Mouse (Mus musculus) hindbrain, embryonic 10.5 days (tissue): ENCODE measurements around the gene Pgm2l1. TPM values are rescaled to one million over a fixed set of nuclear protein-coding genes. Genes with fewer than 3 reads are reported as not detected.

Experiments used
- DNase-seq: peaks from one replicate; pipeline ENCODE4 v3.0.0-alpha.2; 2017; ENCODE audit warnings: low spot score
- H3K27ac ChIP-seq: fragments of 300-500 bp; sonication (generic); 2 replicates; pipeline ENCODE4 v1.5.1; 2016; ENCODE audit warnings: mild to moderate bottlenecking, moderate library complexity
- H3K27me3 ChIP-seq: fragments of 300-500 bp; sonication (generic); 2 replicates; pipeline ENCODE4 v1.6.1; 2016; ENCODE audit warnings: mild to moderate bottlenecking; ENCODE audit not compliant: poor library complexity, insufficient read depth, severe bottlenecking
- H3K36me3 ChIP-seq: fragments of 300-500 bp; sonication (generic); 2 replicates; pipeline ENCODE4 v1.6.1; 2016; ENCODE audit warnings: mild to moderate bottlenecking, moderate library complexity
- H3K4me1 ChIP-seq: fragments of 300-500 bp; sonication (generic); replicated peaks from 2 replicates; pipeline ENCODE4 v1.6.1; 2016; ENCODE audit warnings: mild to moderate bottlenecking
- H3K4me3 ChIP-seq: fragments of 300-500 bp; sonication (generic); 2 replicates; pipeline ENCODE4 v1.5.1; 2016; ENCODE audit warnings: mild to moderate bottlenecking, moderate library complexity
- H3K9me3 ChIP-seq: fragments of 300-500 bp; sonication (generic); 2 replicates; pipeline ENCODE4 v1.6.1; 2016; ENCODE audit warnings: mild to moderate bottlenecking, moderate library complexity
- WGBS: fragments of 180-500 bp; shearing (Covaris S2); methylation state at CpG from one replicate; pipeline ENCODE4 v1.1.7; 2016; 5-methylcytosine and 5-hydroxymethylcytosine counted together
- polyA plus RNA-seq: library from polyadenylated mRNA; unstranded; fragments of >200 nt; fragmentation: Nextera tagmentation; extraction: Ambion mirVana; gene quantifications from 2 replicates; pipeline ENCODE4 v1.2.1, GENCODE M21; 2016

Gene Pgm2l1
- 4.9 and 5.1 TPM in 2 replicates for polyA plus RNA-seq

DNA sequence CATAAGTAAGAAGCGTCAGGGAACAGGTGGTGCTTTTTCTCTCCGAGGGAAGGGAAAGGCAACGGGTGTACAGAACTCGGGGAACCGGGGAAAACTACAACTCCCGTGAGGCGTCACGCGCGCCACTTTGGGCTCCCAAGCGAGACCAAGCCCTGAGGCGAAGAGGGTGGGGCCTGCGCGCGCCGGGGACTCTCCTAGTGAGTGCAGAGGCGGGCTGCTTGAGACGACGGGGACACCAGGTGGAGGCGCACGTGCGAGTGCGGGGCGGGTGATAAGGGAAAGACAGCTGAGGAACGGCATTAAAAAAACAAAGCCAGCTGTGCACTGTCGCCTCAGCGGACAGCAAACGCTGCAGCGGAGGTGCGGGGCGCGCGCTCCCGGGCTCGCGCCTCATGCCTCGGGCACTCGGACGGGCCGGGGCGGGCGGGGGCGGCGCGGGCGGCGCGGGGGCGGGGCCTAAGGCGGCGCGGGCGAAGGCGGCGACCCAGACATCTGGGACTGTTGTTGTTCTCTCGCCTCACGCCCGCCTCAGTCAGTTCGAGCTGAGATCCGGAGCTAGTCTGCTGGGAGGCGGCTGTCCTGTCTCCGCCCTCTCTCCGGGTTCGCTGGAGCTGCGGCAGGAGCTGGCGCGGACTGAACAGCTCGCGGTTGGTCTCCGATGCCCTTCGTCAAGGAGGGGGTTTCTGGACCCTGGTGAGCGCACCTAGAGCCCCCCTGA, at the start of gene Pgm2l1:
Pgm2l1 (plus strand) TSS at position 237 of the 718 bp plus-strand sequence.
- Histone ChIP-seq H3K4me1 (peaks cover 19% of the 10 kb centered on the region), H3K27me3 (peaks cover 3% of the 10 kb centered on the region), H3K36me3 (no peaks in the 10 kb centered on the region), H3K4me3 (peak within 1 kb of the TSS; percentile 90), H3K27ac (peak within 1 kb of the TSS; percentile 91), H3K9me3 (no peaks in the 10 kb centered on the region)
- 1% methylated on average over 72 of the region's 72 CpGs for WGBS
- DNase-seq: peak; percentile 95

DNA sequence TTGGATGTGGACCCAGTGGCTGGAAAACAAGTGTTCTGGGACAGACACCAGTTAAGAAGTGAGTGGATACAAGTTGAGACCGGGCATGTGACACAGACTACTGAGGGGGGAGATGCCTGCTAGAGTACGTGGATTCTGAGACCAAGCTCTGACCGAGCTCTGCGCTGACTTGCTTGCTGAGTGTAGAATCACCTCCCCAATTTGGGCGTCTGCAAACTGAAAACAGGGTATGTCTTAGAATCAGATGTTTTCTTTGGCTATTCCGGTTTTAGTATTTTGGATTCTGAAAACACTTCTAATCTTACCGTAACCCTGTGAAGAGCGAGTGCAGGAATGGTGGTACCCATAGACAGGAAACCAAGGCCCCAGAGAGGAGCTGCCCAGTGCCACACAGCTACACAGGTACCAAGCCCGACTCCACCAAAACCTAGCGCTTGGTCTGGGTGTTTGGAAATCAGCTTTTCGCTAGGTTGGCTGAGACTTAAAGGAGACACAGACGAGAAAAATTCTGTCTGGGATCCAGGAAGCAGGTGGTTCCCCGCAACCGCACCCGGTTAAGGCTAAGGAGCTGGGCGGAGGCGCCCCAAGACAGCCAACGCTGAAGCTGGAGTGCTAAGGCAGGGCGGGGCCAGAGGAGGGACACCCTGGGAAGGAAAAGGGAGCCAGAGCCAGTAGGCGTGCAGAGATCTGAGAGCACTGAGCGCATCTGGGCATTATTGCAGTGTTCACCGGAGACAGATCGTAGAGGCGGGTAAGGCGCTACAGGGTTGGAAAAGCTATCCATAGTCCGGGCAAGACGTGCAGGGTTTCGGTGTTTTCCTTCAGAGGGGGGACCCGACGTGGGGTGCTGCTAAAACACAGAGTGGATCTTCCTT, 48.9 kb upstream of the Pgm2l1 start:
- Histone ChIP-seq H3K4me3 (peak overlapping the region; percentile 52), H3K27me3 (peaks cover 74% of the 10 kb centered on the region), H3K36me3 (no peaks in the 10 kb centered on the region), H3K9me3 (no peaks in the 10 kb centered on the region), H3K27ac (no peak overlapping the region), H3K4me1 (peaks cover 13% of the 10 kb centered on the region)
- WGBS: 9% methylated on average over 30 of the region's 30 CpGs
- peak; percentile 53 for DNase-seq

DNA sequence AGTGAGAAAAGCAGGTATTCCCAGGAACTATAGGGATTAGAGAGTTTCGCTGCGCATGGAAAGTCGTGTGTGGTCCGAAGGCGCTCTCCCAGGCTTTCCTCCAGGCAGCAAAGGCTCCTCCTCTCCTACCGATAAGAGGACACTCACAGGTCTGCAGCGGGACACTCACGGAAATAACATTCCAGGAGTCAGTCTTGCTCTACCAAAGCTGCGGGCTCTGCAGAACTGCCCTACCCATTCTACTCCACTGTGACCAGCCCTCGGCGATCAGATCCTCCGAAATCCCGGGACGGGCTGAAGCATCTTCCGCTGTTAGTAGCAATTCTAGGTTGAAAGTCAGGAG, 48.3 kb upstream of the Pgm2l1 start:
- H3K9me3 ChIP-seq: no peaks in the 10 kb centered on the region
- H3K27me3 ChIP-seq: peaks cover 71% of the 10 kb centered on the region
- peak; percentile 45 for DNase-seq
- no peaks in the 10 kb centered on the region for H3K36me3 ChIP-seq
- H3K4me3 ChIP-seq: peak overlapping the region; percentile 52
- no peak overlapping the region for H3K27ac ChIP-seq
- 3% methylated on average over 15 of the region's 15 CpGs for WGBS
- H3K4me1 ChIP-seq: peaks cover 13% of the 10 kb centered on the region

DNA sequence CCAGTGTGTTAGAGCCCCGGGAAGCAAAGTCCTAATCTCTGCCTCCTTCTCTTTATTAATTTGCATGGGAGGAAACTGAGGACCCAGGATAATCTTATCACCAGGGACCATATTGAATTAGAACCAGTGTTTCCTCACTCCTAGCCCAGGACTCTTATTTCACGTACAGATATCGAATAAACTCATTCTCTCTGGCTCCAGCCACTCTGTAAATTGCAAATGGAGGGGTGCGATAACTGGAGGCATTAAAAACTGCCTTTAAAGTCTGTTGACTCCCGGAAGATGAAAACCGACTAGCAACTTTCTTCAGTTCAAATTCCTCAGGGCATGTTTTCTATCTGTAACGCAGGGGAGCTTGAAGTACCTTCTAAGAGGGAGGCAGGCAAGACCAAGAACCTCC, 47.8 kb upstream of the Pgm2l1 start:
- Histone ChIP-seq H3K27ac (no peak overlapping the region), H3K4me1 (peaks cover 13% of the 10 kb centered on the region), H3K4me3 (peak overlapping the region; percentile 52), H3K9me3 (no peaks in the 10 kb centered on the region), H3K36me3 (no peaks in the 10 kb centered on the region), H3K27me3 (peaks cover 71% of the 10 kb centered on the region)
- 71% methylated on average over 7 of the region's 7 CpGs for WGBS
- no peak for DNase-seq

DNA sequence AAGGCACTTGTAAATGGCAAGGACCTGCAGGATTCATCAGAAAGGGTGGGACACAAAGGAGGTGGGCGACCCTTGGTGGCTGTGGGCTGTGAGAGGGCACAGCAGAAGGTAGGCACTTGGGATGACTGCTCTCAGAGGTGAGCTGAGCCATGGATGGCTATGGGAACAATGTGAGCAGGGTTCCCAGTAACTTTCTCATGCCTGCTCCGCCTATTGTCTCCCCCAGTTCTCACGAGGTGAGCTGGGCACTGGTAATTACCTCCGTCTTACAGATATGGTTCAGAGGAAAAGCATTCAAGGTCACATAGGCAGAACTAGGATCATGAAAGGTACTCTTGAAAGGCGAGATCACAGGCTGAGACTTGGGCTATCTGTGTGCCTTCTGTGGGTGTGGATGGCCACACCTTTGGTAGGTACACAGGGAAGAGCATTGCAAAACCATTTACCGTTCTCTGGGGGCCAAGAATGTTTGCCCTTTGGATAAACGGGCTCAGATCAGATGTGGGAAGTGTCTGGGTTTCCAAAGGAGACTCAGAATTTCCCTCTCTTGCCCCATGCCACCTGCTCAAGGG, 47.3 kb upstream of the Pgm2l1 start:
- no peak for DNase-seq
- Histone ChIP-seq H3K4me3 (no peak overlapping the region), H3K27me3 (peaks cover 71% of the 10 kb centered on the region), H3K4me1 (peaks cover 13% of the 10 kb centered on the region), H3K27ac (no peak overlapping the region), H3K36me3 (no peaks in the 10 kb centered on the region), H3K9me3 (no peaks in the 10 kb centered on the region)
- 75% methylated on average over 7 of the region's 7 CpGs for WGBS

DNA sequence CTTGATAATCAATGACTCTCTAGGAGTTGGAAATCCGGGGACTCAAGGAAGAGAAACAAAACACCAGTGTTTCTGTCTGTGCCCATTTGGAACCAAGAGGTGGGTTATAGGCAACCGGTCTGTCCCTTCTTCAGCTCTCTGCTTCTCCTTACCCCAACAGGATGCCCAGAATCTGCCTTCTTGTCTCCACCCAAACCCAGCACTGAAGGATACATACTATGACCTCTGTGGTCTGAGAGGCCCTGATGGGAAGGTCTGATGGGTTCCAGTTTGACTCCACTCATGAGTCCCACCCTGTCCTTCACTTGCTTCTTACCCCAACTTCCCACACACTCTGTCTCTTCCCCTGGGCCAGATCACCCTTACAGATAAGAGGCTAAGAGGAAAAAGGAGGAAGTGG, 46.0 kb upstream of the Pgm2l1 start:
- 78% methylated on average over 2 of the region's 2 CpGs for WGBS
- no peaks in the 10 kb centered on the region for H3K9me3 ChIP-seq
- no peak overlapping the region for H3K4me3 ChIP-seq
- peaks cover 13% of the 10 kb centered on the region for H3K4me1 ChIP-seq
- H3K27me3 ChIP-seq: peaks cover 61% of the 10 kb centered on the region
- H3K27ac ChIP-seq: no peak overlapping the region
- no peak for DNase-seq
- H3K36me3 ChIP-seq: no peaks in the 10 kb centered on the region

DNA sequence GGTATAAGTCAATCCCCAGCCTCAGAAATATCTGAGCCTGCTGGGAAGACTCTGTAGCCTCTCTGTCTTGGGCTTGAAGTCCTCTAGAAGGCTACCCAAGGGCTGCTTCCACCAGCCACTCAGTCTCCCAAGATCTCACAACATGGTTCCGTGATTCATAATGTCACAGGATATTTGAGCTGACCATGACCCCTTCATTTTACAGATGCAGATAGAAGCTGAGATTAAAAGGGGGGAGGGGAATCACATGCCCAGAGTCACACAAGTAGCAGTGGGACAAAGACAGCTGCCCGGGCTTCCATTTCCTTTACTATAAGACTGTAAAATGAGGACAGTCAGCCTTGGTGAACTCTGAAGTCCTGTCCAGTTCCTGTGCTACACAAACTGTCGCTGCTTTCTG, 45.6 kb upstream of the Pgm2l1 start:
- Histone ChIP-seq H3K4me3 (no peak overlapping the region), H3K36me3 (no peaks in the 10 kb centered on the region), H3K9me3 (no peaks in the 10 kb centered on the region), H3K27me3 (peaks cover 56% of the 10 kb centered on the region), H3K27ac (no peak overlapping the region), H3K4me1 (peaks cover 13% of the 10 kb centered on the region)
- DNase-seq: no peak
- WGBS: 81% methylated on average over 3 of the region's 3 CpGs

DNA sequence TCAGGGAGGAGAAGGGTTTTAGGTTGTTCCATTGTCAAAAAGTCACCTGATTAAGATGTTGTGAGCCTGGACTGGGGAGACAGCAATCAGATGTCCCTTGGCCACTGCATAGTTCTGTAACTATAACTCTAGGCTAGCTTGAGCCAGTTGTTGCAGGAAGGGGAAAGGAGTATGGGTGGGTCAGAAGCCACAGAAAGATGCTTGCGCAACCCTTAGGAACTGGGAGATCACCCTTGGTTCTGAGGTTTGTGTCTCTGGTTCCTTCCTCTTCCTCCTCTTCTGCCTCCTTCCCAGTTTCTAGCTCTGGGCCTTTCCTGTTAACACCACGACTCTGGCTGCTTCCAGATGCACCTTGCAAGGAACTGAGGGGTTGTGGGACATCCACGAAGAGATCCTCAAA, 44.8 kb upstream of the Pgm2l1 start:
- H3K27ac ChIP-seq: no peak overlapping the region
- no peak for DNase-seq
- H3K4me1 ChIP-seq: peaks cover 13% of the 10 kb centered on the region
- H3K9me3 ChIP-seq: no peaks in the 10 kb centered on the region
- peaks cover 51% of the 10 kb centered on the region for H3K27me3 ChIP-seq
- H3K4me3 ChIP-seq: no peak overlapping the region
- no peaks in the 10 kb centered on the region for H3K36me3 ChIP-seq
- 81% methylated on average over 3 of the region's 3 CpGs for WGBS

DNA sequence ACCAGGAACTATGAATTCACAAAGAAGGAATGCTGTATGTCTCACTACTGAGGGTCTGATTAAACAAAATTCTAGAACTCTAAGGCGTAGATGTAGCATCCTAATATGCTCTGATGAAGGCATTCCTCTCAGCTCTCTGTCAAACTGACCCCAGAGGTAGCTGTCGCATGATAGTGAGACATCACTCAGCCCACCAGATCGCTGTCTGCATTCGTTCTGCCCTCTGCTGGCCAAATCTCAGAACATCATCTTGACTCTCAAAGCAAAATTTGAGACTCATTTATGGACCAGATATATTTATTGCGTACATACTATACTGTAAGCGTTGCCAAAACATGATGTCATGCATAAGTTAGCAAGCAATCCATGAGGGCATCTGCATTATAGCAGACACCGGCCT, 39.6 kb upstream of the Pgm2l1 start:
- Histone ChIP-seq H3K9me3 (no peaks in the 10 kb centered on the region), H3K27me3 (0 out of 2 replicates have a peak, but pooled peaks cover 3% of the 10 kb centered on the region), H3K27ac (no peak overlapping the region), H3K4me3 (no peak overlapping the region), H3K36me3 (no peaks in the 10 kb centered on the region), H3K4me1 (no peaks in the 10 kb centered on the region)
- WGBS: 29% methylated on average over 7 of the region's 7 CpGs
- peak; percentile 50 for DNase-seq

DNA sequence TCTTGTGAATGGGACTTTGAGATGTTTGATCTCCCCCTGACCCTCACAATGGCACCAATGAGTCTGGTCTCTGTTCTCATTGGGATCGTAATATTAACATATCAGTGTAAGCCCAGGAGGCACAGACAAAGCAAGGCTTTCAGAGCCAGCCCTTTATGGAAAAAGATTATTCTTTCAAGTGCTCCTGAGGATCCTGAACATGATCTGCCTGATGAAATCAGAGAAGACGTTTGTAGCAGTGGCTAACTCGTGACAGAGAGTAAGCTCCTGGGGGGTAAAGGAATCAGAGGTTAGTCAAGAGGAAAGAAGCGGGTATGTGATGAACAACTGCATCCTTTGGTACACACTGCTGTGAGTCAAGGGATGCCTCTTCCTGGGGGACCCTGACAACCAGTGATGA, 37.0 kb upstream of the Pgm2l1 start:
- no peak overlapping the region for H3K4me3 ChIP-seq
- 46% methylated on average over 4 of the region's 4 CpGs for WGBS
- 0 out of 2 replicates have a peak, but pooled peaks cover 3% of the 10 kb centered on the region for H3K27me3 ChIP-seq
- H3K9me3 ChIP-seq: no peaks in the 10 kb centered on the region
- H3K27ac ChIP-seq: no peak overlapping the region
- no peak for DNase-seq
- H3K36me3 ChIP-seq: no peaks in the 10 kb centered on the region
- no peaks in the 10 kb centered on the region for H3K4me1 ChIP-seq

DNA sequence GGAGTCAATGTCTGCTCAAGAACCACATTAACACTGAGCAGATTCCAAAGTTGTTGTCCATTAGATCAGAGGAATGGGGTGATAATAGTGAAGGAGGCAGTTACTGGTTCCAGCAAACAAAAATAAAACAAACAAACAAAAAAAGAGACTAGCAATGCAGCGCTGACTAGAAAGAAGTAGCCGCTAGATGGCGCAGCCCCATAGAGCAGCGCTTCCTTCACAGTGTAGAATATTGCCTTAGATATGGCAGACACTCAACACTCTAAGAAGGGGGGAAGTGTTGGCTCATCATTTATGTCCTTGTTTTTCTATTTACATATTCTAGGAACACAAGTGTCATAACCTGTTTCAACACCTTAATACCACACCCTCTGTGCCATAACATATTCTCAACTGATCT, 36.4 kb upstream of the Pgm2l1 start:
- H3K4me1 ChIP-seq: no peaks in the 10 kb centered on the region
- H3K27ac ChIP-seq: no peak overlapping the region
- H3K4me3 ChIP-seq: no peak overlapping the region
- peak; percentile 48 for DNase-seq
- 4% methylated on average over 4 of the region's 4 CpGs for WGBS
- H3K9me3 ChIP-seq: no peaks in the 10 kb centered on the region
- H3K27me3 ChIP-seq: 0 out of 2 replicates have a peak, but pooled peaks cover 3% of the 10 kb centered on the region
- H3K36me3 ChIP-seq: no peaks in the 10 kb centered on the region

DNA sequence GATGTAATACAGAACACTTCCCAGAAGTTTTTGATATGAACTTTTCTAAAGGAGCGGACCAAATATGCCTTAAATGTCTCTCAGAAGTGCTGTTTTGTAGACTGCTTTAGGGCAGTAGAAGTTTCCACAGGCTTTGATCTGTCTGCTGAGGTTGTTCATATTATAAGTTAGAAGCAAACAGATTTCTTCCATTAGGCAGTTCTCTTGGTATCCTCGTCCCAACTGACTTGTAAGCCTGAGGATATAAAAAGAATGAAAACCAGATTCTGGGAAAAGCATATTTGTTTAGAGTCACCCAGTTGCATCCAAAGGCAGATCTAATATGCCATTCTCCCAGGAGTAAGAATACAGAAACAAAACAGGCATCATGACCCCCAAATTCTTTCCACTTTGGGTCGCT, 26.0 kb upstream of the Pgm2l1 start:
- Histone ChIP-seq H3K36me3 (no peaks in the 10 kb centered on the region), H3K27ac (no peak overlapping the region), H3K4me1 (0 out of 2 replicates have a peak, but pooled peaks cover 3% of the 10 kb centered on the region), H3K9me3 (no peaks in the 10 kb centered on the region), H3K4me3 (no peak overlapping the region), H3K27me3 (peaks cover 3% of the 10 kb centered on the region; the same call in 1 of the 2 replicates)
- WGBS: 87% methylated on average over 3 of the region's 3 CpGs
- no peak for DNase-seq

DNA sequence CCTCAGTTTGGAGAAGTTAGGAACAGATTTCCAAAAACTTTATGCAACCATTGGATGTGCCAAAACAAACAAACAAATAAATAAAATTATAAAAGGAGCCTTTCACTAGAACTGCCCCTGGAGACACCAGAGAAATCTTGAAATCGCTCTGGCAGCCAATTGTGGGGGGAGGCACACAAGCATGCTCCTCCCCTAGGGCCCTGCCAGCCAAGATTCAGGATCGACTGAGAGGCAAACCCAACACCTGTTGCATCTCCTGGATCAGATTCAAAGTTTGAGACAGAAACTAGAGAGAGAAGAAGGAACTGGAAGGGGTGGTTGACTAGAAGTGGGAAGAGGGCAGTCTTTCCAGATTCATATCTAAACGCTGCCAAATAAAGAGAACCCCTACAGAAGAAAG, 23.6 kb upstream of the Pgm2l1 start:
- Histone ChIP-seq H3K4me1 (0 out of 2 replicates have a peak, but pooled peaks cover 3% of the 10 kb centered on the region), H3K9me3 (no peaks in the 10 kb centered on the region), H3K4me3 (no peak overlapping the region), H3K27me3 (peaks cover 7% of the 10 kb centered on the region; the same call in 1 of the 2 replicates), H3K27ac (no peak overlapping the region), H3K36me3 (no peaks in the 10 kb centered on the region)
- no peak for DNase-seq
- WGBS: 75% methylated on average over 3 of the region's 3 CpGs
